Mouse (Mus musculus) heart, postnatal 0 days (tissue): ENCODE measurements at regions not wholly inside any gene's neighbourhood (a gene's known extent, or its start where the extent isn't known, plus 50 kb on each side); places are given as distances from the start of the nearest gene placed in this dataset.

ENCODE experiments used
- CTCF ChIP-seq: IDR thresholded peaks from 2 replicates; pipeline ENCODE4 v1.5.1; 2016; ENCODE audit warnings: antibody characterized with exemption, control low read depth, low read depth
- EP300 ChIP-seq: IDR thresholded peaks from 2 replicates; pipeline ENCODE4 v1.6.1; 2016; ENCODE audit warnings: antibody characterized with exemption, low read depth

DNA sequence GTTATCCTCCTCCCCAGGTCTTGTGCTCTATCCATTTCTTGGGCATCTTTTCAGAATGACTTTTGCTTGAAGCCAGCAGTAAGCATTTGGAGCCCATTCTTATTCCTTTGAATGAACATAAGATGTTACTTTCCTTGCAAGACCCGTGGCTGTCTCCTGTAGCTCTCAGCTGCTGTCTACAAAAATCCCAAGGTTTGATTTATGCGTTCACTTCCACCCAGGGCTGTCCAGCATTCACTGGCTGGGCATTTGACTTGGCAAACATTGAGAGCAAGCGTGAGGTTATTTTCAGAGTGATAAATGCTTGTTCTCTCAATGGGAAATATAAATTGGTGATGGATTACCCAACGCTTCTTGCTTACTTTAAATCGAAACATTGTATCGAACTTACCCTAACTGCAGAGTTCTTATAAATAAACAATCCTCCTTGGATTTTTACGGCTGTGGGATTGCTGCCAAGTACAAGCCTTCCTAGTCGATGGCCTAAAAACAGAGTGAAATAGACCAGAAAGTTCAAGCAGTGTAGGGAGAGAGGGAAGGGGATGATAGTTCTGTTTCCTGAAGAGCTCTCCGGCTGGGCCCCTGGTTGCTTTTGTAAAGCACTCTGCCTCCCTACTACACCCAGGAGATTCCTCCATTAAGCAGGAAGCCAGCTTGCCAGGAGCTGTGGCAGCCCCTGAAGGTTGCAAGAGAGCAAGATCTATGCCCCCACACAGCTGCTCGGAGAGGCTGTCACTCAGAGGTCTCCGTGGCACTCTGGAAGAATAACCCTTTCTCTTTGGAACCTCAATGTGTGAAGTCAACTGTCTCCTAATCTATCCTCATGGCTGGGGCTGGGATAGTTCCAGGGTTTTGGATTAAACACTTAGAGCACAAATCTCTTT lies 210.1 kb downstream of the Mex3b start:
- TF ChIP-seq CTCF: no peak
- TF ChIP-seq EP300: no peak
